Comparison of ENCODE assay signal across 31 mouse cellular contexts in genomic region chr15:61322243-61322642, GRCm38 (mm10).
"Had no signal": no experiment of that assay in that cellular context is flagged by ENCODE, and none has a peak within 500 bp of the region (broad histone marks: within the 10 kb centered on the region; RNA-seq: fewer than 3 reads in every experiment).

No protein-coding gene starts in this region.

- H3K9me3 ChIP-seq: limb, embryonic 10.5 days; limb, embryonic 12.5 days; limb, embryonic 13.5 days; limb, embryonic 15.5 days; liver, embryonic 12.5 days; liver, embryonic 13.5 days; liver, embryonic 15.5 days; lung, embryonic 15.5 days; megakaryocyte, embryonic 14.5 days; midbrain, embryonic 10.5 days; midbrain, embryonic 12.5 days; midbrain, embryonic 15.5 days; neural tube, embryonic 12.5 days; neural tube, embryonic 13.5 days had no signal

- H3K4me2 ChIP-seq: limb, embryonic 12.5 days; limb, embryonic 13.5 days; limb, embryonic 15.5 days; liver, embryonic 11.5 days; liver, embryonic 12.5 days; liver, embryonic 13.5 days; liver, embryonic 15.5 days; lung, embryonic 14.5 days; lung, embryonic 15.5 days; midbrain, embryonic 11.5 days; midbrain, embryonic 12.5 days; midbrain, embryonic 15.5 days; neural tube, embryonic 12.5 days; neural tube, embryonic 13.5 days had no signal

- H3K27me3 ChIP-seq: limb, embryonic 12.5 days; limb, embryonic 13.5 days; limb, embryonic 15.5 days; liver, embryonic 12.5 days; liver, embryonic 13.5 days; liver, embryonic 15.5 days; lung, embryonic 15.5 days; megakaryocyte, embryonic 14.5 days; midbrain, embryonic 12.5 days; midbrain, embryonic 15.5 days; neural tube, embryonic 12.5 days; neural tube, embryonic 13.5 days had no signal

- H3K27ac ChIP-seq: limb, embryonic 10.5 days; limb, embryonic 12.5 days; limb, embryonic 13.5 days; limb, embryonic 15.5 days; liver, embryonic 12.5 days; liver, embryonic 13.5 days; liver, embryonic 14.5 days; liver, embryonic 15.5 days; lung, embryonic 15.5 days; macrophage; midbrain, embryonic 10.5 days; midbrain, embryonic 12.5 days; midbrain, embryonic 15.5 days; neural tube, embryonic 12.5 days; neural tube, embryonic 13.5 days had no signal

- H3K36me3 ChIP-seq: limb, embryonic 10.5 days; limb, embryonic 12.5 days; limb, embryonic 13.5 days; limb, embryonic 15.5 days; liver, embryonic 12.5 days; liver, embryonic 13.5 days; liver, embryonic 15.5 days; lung, embryonic 15.5 days; midbrain, embryonic 10.5 days; midbrain, embryonic 12.5 days; midbrain, embryonic 15.5 days; neural tube, embryonic 12.5 days; neural tube, embryonic 13.5 days had no signal

- H3K4me1 ChIP-seq: limb, embryonic 10.5 days; limb, embryonic 12.5 days; limb, embryonic 13.5 days; limb, embryonic 15.5 days; liver, embryonic 12.5 days; liver, embryonic 13.5 days; liver, embryonic 15.5 days; lung, embryonic 15.5 days; megakaryocyte, embryonic 14.5 days; midbrain, embryonic 10.5 days; midbrain, embryonic 12.5 days; midbrain, embryonic 15.5 days; neural tube, embryonic 12.5 days; neural tube, embryonic 13.5 days had no signal

- ATAC-seq: liver, embryonic 12.5 days; liver, postnatal 0 days; lung, postnatal 0 days; midbrain, embryonic 15.5 days; midbrain, embryonic 16.5 days had no signal

- H3K9ac ChIP-seq: limb, embryonic 12.5 days; limb, embryonic 13.5 days; limb, embryonic 15.5 days; liver, embryonic 12.5 days; liver, embryonic 13.5 days; liver, embryonic 14.5 days; liver, embryonic 15.5 days; liver, postnatal 0 days; lung, embryonic 14.5 days; lung, embryonic 15.5 days; midbrain, embryonic 12.5 days; midbrain, embryonic 15.5 days; neural tube, embryonic 12.5 days; neural tube, embryonic 13.5 days had no signal

- DNase-seq: left cerebral cortex, postnatal 4 days; liver; liver, embryonic 13.5 days; liver, postnatal 0 days; lung, adult 18-20 months; lung, adult 2 months; lung, embryonic 14.5 days; lung, postnatal 10 days; lung, postnatal 14 days; lung, postnatal 36 days; lung, postnatal 4 days; midbrain, embryonic 14.5 days had no signal

- H3K4me3 ChIP-seq: limb, embryonic 10.5 days; limb, embryonic 12.5 days; limb, embryonic 13.5 days; limb, embryonic 15.5 days; liver, embryonic 12.5 days; liver, embryonic 13.5 days; liver, embryonic 15.5 days; lung, embryonic 15.5 days; megakaryocyte, embryonic 14.5 days; midbrain, embryonic 10.5 days; midbrain, embryonic 12.5 days; midbrain, embryonic 15.5 days; neural tube, embryonic 12.5 days; neural tube, embryonic 13.5 days had no signal
